Mouse (Mus musculus) WW6 (cell line): ENCODE data around the gene Fjx1.

Source experiments
- DNase-seq: peaks from one replicate; pipeline ENCODE4 v3.0.0-alpha.2; 2013; ENCODE audit warnings: low read depth, low spot score

Gene Fjx1

GRCm38 (mm10) chr2:102451671-102452549 lies at the start of gene Fjx1:
Gene Fjx1 (minus strand): TSS chr2:102452499.
- DNase-seq: peak; percentile 48

DNA sequence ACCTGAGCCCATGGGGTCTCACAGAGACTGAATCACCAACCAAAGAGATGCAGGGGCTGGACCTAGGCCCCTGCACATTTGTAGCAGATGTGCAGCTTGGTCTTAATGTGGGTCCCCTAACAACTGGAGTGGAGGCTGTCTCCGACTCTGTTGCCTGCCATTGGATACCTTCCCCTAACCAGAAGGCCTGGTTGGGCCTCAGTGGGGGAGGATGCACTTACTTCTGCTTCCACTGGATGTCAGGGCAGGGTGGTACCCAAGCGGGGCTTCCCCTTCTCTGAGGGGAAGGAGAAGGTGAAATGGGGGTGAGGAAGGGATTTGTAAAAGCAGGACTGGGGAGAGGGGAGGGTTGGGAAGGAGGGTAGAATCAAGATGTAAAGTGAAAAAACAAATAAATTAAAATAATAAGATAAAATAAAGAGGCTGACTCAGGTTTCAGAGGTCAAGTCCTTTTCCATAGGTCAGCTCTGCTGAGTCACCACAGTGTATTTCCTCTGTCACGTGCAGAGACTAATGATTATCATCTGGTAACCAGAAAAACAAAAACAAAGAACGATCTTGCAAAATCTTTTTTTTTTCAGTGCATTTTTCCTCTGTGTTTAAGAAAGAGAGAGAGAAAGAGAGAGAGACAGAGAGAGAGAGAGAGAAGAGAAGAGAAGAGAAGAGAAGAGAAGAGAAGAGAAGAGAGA lies 47.8 kb upstream of the Fjx1 start:
- no peak for DNase-seq

GRCm38 (mm10) chr2:102480738-102481137 lies 28.4 kb upstream of the Fjx1 start:
- DNase-seq: no peak

DNA sequence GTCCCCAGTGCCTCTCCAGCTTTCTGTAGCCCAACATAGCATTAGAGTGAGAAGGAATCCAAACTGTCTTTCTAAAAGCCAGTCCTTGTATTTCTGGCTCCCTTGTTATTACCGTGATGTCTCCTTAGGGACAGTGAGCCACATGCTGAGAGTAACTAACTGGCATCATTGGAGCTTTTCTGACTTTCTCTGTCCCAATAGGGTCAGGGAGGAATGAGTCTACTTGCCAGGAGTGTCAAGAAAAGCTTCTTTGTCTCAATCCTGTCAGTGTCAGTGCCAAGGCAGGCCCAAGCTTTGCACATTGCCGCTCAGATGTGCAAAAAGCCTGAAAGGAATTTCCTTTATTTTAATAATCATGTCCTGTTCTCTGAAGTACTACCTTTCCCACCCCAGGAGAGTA lies 23.8 kb upstream of the Fjx1 start:
- no peak for DNase-seq

DNA sequence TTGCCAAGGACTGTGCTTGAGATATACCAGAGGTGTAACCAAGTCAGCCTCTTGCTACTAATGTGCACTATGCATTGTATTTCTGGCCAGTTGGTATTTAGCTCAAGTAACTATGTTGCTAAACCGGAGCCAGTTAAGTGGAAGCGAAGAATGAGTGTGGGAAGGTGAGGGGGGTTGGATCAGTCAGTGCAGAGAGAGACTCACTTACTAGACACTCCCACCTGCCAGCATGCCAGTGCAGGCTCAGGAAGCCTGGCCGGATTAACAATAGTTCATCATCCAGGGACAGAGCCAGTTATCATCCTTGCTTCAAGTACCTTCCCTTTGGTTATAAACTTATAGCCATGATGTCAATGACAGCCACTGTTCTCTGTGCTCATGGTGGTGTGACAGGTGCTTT lies 16.3 kb upstream of the Fjx1 start:
- DNase-seq: no peak

DNA sequence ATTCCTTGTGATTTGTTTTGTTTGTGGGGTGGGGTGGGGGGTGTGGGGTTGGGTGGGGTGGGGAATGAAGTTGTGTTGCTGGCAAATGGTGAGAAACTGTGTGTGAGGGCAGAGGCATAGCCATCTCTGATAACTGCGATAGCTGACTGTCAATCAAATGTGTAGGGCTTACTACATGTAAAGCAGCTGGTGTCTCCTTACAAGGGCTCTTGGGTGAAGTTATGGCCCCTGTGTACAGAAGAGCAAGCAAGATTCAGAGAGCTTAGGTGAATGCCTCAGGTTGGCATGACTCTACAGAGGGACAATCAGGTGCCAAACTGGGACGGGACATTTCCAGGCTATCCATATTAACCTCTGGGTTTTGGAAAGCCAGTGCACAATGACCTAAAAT lies 12.0 kb upstream of the Fjx1 start:
- DNase-seq: no peak

DNA sequence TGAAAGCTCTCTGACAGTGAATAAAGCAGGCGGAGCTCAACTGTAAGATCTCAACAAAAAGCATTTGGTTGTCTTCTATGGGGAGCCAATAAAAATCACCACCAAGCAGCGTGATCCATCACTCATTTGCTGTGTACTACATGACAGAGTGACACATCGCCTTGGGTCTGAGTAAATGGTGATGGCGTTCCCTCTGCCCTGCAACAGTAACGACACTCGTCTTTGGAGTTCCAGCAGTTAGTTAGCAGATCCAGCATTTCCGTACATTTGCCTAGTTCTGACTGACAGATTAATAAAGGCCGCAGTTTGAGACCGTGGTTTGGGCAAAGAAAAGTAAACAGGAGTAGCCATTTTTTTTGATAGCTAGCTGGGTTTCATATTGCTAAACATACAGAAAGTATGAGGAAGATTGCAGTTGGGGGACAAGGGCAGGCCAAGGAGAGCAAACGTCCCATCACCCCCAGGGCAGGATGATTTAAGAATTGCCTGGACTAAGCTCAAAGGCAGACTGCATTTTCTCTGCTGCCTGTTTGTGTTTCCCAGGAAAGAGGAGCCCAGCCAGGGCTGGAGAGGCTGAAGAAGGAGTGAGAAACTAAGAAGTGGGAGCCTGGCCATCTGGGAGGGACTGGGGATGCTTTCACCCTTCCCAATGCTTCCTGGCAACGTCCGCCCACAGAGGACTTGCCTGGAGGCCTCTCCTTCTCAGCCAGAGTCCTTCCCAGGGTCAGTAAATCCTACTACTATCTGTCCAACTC lies 11.5 kb upstream of the Fjx1 start:
- no peak for DNase-seq

DNA sequence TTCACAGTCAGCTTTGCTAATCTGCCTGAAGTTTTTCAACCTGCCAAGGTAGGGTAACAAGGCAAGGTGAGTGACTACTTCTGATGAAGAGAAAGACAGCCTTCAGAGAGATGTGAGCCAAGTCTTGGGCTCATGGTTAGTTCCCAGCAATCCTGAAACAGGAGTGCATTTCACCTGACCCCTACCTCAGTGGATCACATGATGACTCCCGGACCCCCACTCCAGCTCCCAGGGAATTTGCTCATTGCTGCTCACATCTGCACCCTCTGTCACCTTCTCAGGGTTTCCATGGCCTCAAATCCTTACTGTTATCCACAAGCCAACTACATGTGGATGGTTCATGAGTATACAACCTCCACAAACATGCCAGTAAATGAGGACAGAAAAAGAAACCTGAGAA lies 9.2 kb upstream of the Fjx1 start:
- DNase-seq: no peak

- no peak for DNase-seq
Measured at GRCm38 (mm10) chr2:102455126-102455525, 2.8 kb upstream of the Fjx1 start.

GRCm38 (mm10) chr2:102453447-102453846 lies 1.1 kb upstream of the Fjx1 start:
- DNase-seq: no peak

GRCm38 (mm10) chr2:102450761-102451670 lies 1.3 kb downstream of the Fjx1 start:
- DNase-seq: peak; percentile 38

DNA sequence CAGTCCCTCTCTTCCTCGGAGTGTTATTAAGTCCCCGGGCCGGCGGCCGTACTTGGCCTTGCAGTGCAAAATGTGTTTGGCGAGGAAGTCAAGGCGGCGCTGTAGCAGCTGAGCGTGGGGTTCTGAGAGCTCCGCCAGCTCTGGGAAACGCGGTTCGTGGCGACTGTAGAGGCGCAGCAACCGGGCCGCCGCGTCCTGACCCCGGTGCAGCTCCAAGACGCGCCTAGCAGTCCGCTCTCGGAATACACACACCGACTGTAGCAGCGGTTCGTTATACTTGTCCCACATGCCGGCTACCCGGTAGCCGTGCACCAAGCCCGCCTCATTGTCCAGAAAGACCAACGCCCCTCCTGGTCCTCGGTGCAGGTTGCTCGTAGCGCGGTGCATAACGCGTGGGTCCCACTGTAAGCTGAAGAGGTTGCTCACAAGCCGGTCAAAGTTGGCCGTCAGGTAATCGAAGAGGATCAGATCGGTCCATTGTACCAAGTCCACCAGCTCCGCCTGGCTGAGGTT lies 2.0 kb downstream of the Fjx1 start:
- DNase-seq: peak; percentile 9

DNA sequence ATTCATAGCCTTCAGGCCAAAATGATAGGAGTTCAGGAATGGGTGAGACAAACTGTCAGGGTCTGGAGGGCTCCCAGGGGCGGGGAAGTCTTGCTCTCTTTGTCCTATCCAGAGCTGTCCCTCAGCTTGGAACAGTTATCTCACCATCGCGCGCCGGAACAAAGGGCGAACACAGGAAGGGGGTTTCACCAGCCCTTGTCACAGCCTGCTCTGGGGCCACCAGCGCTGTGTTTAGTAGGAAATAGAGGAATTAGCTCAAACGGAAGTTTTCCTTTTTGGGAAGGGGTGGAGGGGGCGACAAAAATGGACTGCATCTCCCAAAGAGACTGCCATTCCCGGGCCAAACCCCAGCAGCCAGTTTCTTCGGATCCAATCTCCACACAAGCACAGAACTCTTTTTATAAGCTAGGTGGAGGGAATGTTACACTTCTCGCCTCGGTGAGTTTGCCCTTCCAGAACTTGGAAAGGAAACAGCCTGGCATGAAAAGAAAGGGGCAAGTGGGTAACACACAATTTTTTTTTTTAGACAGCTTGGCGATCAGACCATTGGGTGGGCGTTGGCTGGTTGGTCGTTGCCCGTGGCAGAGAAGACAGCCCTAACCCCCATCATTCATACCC lies 2.6 kb downstream of the Fjx1 start:
- no peak for DNase-seq

GRCm38 (mm10) chr2:102449056-102449455 lies 3.2 kb downstream of the Fjx1 start:
- DNase-seq: no peak

DNA sequence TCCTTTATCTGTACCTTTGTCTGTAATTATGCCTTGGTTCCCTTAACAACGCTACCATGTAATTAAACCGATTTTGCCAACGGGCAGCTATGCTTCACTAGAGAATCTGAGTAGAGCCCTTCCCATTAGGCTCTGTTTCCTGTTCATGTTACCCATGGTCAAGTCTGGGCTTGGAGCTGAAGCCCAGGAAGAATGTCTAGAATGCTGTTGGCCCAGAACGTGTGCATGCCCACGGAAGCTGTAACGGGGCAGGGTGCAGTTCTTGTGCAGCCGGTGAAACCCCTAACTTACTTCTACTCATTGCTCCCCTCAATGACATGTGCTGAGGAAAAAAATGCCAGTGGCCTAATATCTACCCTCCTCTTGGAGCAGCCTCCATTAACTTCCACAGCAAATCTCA lies 4.5 kb downstream of the Fjx1 start:
- no peak for DNase-seq

DNA sequence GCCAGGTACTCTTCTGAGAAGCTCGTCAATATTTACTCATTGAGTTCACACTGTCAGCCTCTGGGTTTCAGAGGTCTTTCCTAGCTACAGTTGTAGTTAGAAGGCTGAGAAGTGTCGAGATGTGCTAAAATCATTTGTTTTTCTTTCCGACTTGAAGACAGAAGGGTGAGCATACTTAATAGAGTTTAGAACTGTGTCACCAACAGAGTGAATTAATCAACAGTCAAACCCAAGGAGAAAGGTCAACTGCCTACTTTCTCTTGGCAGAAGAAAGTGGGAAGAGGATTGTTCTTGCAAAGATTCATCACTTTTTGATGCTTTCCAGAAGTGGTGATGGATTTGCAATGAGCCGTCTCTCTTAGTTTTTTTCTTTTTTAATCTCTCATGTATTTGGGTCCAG lies 5.4 kb downstream of the Fjx1 start:
- no peak for DNase-seq

GRCm38 (mm10) chr2:102437357-102438030 lies 14.8 kb downstream of the Fjx1 start:
- DNase-seq: no peak

GRCm38 (mm10) chr2:102433879-102434278 lies 18.4 kb downstream of the Fjx1 start:
- no peak for DNase-seq

GRCm38 (mm10) chr2:102431084-102431483 lies 21.2 kb downstream of the Fjx1 start:
- DNase-seq: no peak

DNA sequence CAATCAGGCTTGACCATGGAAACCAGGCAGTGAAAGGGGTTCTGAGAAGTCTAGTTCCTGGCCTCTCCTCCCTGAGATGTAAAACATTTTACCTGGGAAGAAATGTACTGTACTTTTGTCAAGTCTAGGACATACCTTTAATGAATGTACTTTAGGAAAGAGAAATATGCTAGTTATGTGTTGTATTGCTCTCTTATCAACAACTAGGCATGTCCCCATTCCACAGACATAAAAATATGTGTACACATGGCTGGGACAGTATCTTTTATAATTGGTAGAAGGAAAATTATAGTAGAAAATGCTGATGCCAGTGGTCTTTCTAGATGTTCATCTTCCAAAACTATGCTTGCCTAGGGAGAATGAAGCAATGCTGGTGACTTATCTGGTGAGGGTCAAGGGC lies 24.3 kb downstream of the Fjx1 start:
- DNase-seq: no peak
